Comparison of ENCODE assay signal across 8 mouse cellular contexts in the genomic region with DNA sequence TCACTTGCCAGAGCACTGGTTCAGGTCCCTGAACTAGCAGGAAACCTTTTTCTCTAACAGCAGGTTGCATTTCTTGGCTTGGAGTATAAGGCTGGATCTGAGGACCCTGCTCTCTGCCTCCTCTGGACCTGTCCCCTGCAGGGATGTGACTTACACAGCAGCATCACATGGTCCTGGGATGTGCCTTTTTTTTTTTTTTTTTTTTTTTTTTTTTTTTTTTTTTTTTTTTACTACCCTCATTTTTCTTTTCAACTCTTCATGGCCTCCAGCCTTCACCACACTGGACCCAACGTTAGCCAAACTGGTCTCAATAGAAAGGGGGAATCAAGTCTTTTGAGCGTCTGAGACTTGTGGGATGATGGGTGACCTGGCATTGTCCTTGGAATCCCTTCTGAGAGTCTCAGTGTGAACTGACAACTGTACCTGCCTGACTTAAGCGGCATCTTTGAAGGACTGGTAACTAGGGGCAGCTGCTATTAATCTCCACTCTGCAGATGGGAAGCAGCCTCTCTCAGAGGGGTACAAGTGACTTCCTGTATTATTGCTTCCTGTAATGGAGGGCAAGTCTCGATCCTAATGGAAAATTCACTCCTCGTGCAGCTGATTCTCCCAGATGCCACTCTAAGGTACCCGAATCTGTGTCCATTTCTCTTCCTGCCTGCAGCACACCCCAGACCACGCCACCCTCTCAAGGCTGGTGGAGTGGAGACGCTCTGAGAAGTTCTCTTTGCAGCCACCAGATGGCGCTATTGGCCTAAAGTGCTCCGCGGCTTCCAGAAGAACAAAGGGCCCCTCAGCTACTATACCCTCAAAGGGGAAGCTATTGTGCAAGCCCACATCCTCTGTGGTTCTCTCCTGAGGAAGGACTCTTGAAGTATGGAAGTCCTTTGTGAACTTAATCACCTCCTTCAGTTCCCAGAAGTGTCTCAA. TPM values are rescaled to one million over a fixed set of nuclear protein-coding genes. Genes with fewer than 3 reads are reported as not detected.
DNase-seq lines count a peak whose midpoint lies in the region; ATAC-seq and TF ChIP-seq lines count a peak whose summit lies in the region.

No protein-coding gene starts in this region.

- TF ChIP-seq POLR2A in cerebellum, adult 2 months (IDR thresholded peaks at IDR 0.05; ENCODE audit: borderline replicate concordance, insufficient read depth, low read length): no peak

- H3K4me2 ChIP-seq in hindbrain, embryonic 12.5 days (replicated peaks): peak overlapping the region; percentile 11; the same call in 1 of the 2 replicates

- H3K27me3 ChIP-seq in cerebellum, adult 2 months (ENCODE audit: control insufficient read depth, insufficient read depth, low read length): no peaks in the 10 kb centered on the region
- peaks cover 19% of the 10 kb centered on the region for H3K27me3 ChIP-seq in hindbrain, embryonic 12.5 days

- ATAC-seq in hindbrain, embryonic 12.5 days (ENCODE audit: low FRiP score): peak; percentile 88

- H3K4me1 ChIP-seq in cerebellum, adult 2 months (ENCODE audit: control insufficient read depth, insufficient read depth, low read length): no peaks in the 10 kb centered on the region
- peaks cover 13% of the 10 kb centered on the region for H3K4me1 ChIP-seq in hindbrain, embryonic 12.5 days

- H3K36me3 ChIP-seq in hindbrain, embryonic 12.5 days: no peaks in the 10 kb centered on the region

- H3K4me3 ChIP-seq in cerebellum, adult 2 months (replicated peaks; ENCODE audit: insufficient read depth, low read depth, low read length): no peak overlapping the region
- H3K4me3 ChIP-seq in hindbrain, embryonic 12.5 days: no peak overlapping the region

- no peak overlapping the region for H3K27ac ChIP-seq in cerebellum, adult 2 months (ENCODE audit: insufficient read depth, low read length)
- peak overlapping the region; percentile 81 for H3K27ac ChIP-seq in hindbrain, embryonic 12.5 days

- DNase-seq in MN1 (ENCODE audit: low spot score): peak; percentile 80
- peak; percentile 51 to 73 for DNase-seq in cerebellum, adult 2 months
- DNase-seq in forelimb bud, embryonic 11.5 days (ENCODE audit: low read depth, low spot score): peak; percentile 92
- peak; percentile 66 to 83 for DNase-seq in layer of hippocampus, postnatal 25 days (ENCODE audit: extremely low spot score in 1 of 2, low spot score in 1 of 2)
- DNase-seq in lung, postnatal 25 days (ENCODE audit: low spot score): peak; percentile 78
- DNase-seq in retina, adult 2 months (ENCODE audit: low read depth, low spot score): peak; percentile 32
- peak; percentile 89 for DNase-seq in thymus, postnatal 25 days

- H3K9me3 ChIP-seq in hindbrain, embryonic 12.5 days (replicated peaks): no peaks in the 10 kb centered on the region

- WGBS in cerebellum, adult 2 months: 12% methylated on average over 11 of the region's 11 CpGs
- WGBS in hindbrain, embryonic 12.5 days: 15% methylated on average over 11 of the region's 11 CpGs

- peak overlapping the region; percentile 52 for H3K9ac ChIP-seq in hindbrain, embryonic 12.5 days

- TF ChIP-seq CTCF in cerebellum, adult 2 months (IDR thresholded peaks at IDR 0.05; ENCODE audit: borderline replicate concordance, insufficient read depth, low read depth, low read length): peak; percentile 92

RNA-seq across cellular contexts. Expression of gene Slc34a1, which starts 7.1 kb away (rescaled TPM):
- polyA plus RNA-seq in cerebellum, adult 2 months (2012; rRNA removed): not detected in 2 replicates
- 0.10 TPM in 1 of 2 replicates, not detected in the other for polyA plus RNA-seq in hindbrain, embryonic 12.5 days (2016; fragmentation: Nextera tagmentation; extraction: Ambion mirVana)
- not detected for total RNA-seq in layer of hippocampus, postnatal 25 days (2021)

RNA-seq across cellular contexts. Expression of gene Pfn3, which starts 9.9 kb away (rescaled TPM):
- polyA plus RNA-seq in cerebellum, adult 2 months (2012; rRNA removed): not detected in 2 replicates
- not detected in 2 replicates for polyA plus RNA-seq in hindbrain, embryonic 12.5 days (2016; fragmentation: Nextera tagmentation; extraction: Ambion mirVana)
- not detected for total RNA-seq in layer of hippocampus, postnatal 25 days (2021)

RNA-seq across cellular contexts. Expression of gene F12, which starts 21.5 kb away (rescaled TPM):
- polyA plus RNA-seq in cerebellum, adult 2 months (2012; rRNA removed): 0.05 and 0.11 TPM in 2 replicates
- polyA plus RNA-seq in hindbrain, embryonic 12.5 days (2016; fragmentation: Nextera tagmentation; extraction: Ambion mirVana): 0.16 TPM in 1 of 2 replicates, not detected in the other
- under 1 TPM; 0.35 to 0.47 TPM for total RNA-seq in layer of hippocampus, postnatal 25 days (2021)

RNA-seq across cellular contexts. Expression of gene Rgs14, which starts 35.6 kb away (rescaled TPM):
- polyA plus RNA-seq in cerebellum, adult 2 months (2012; rRNA removed): 0.30 and 0.46 TPM in 2 replicates
- polyA plus RNA-seq in hindbrain, embryonic 12.5 days (2016; fragmentation: Nextera tagmentation; extraction: Ambion mirVana): 0.35 and 0.78 TPM in 2 replicates
- 10 to 100 TPM; 94.5 to 98.2 TPM for total RNA-seq in layer of hippocampus, postnatal 25 days (2021)

RNA-seq across cellular contexts. Expression of gene Grk6, which starts 39.8 kb away (rescaled TPM):
- polyA plus RNA-seq in cerebellum, adult 2 months (2012; rRNA removed): 52.7 and 53.9 TPM in 2 replicates
- polyA plus RNA-seq in hindbrain, embryonic 12.5 days (2016; fragmentation: Nextera tagmentation; extraction: Ambion mirVana): 48.9 and 54.4 TPM in 2 replicates
- total RNA-seq in layer of hippocampus, postnatal 25 days (2021): 10 to 100 TPM; 66.7 to 74.7 TPM

Comparison
In these comparisons a context has a peak if more than half of its experiments do, and no peak if none do; other contexts are left out.
1. DNase-seq: peak in every context shown above with its lines; median percentile 92 in forelimb bud, embryonic 11.5 days; 89 in thymus, postnatal 25 days; 80 in MN1; 78 in lung, postnatal 25 days; 74 in layer of hippocampus, postnatal 25 days; 62 in cerebellum, adult 2 months; 32 in retina, adult 2 months.